Mouse (Mus musculus) testis, adult 2 months (tissue): ENCODE data around the gene Atp2c2. TPM values are rescaled to one million over a fixed set of nuclear protein-coding genes. Genes with fewer than 3 reads are reported as not detected.

ENCODE experiments used
- H3K27ac ChIP-seq: fragments of 200-500 bp; 2 replicates; pipeline ENCODE4 v1.5.1; 2012; ENCODE audit warnings: low read depth, low read length; ENCODE audit not compliant: control insufficient read depth, insufficient read depth
- H3K27me3 ChIP-seq: fragments of 200-500 bp; 2 replicates; pipeline ENCODE4 v1.6.1; 2012; ENCODE audit warnings: mild to moderate bottlenecking, low read length, moderate library complexity; ENCODE audit not compliant: control insufficient read depth, insufficient read depth
- H3K36me3 ChIP-seq: fragments of 200-500 bp; 2 replicates; pipeline ENCODE4 v1.6.1; 2012; ENCODE audit warnings: mild to moderate bottlenecking, low read length; ENCODE audit not compliant: control insufficient read depth, insufficient read depth
- H3K4me1 ChIP-seq: fragments of 200-500 bp; 2 replicates; pipeline ENCODE4 v1.6.1; 2012; ENCODE audit warnings: low read length; ENCODE audit not compliant: control insufficient read depth, insufficient read depth
- H3K4me3 ChIP-seq: fragments of 200-500 bp; 2 replicates; pipeline ENCODE4 v1.5.1; 2012; ENCODE audit warnings: low read depth, mild to moderate bottlenecking, low read length, moderate library complexity, mixed read lengths; ENCODE audit not compliant: control insufficient read depth
- CTCF ChIP-seq: fragments of 200-500 bp; IDR thresholded peaks from 2 replicates; pipeline ENCODE4 v1.5.1; 2012; ENCODE audit warnings: low read depth, mild to moderate bottlenecking, inconsistent platforms, low read length, moderate library complexity; ENCODE audit not compliant: control insufficient read depth, insufficient read depth, insufficient replicate concordance
- POLR2A ChIP-seq: fragments of 200-500 bp; IDR thresholded peaks from 2 replicates; pipeline ENCODE4 v1.6.1; 2012; ENCODE audit warnings: low read depth, mild to moderate bottlenecking, inconsistent platforms, low read length, moderate library complexity; ENCODE audit not compliant: control insufficient read depth
- polyA plus RNA-seq: library from polyadenylated mRNA; depleted of rRNA; stranded (reverse); fragments of >200 nt; gene quantifications from 2 replicates; pipeline ENCODE4 v1.2.3, GENCODE M21; 2012

The Atp2c2 gene
- polyA plus RNA-seq, 1 experiment: 1.2 TPM

DNA sequence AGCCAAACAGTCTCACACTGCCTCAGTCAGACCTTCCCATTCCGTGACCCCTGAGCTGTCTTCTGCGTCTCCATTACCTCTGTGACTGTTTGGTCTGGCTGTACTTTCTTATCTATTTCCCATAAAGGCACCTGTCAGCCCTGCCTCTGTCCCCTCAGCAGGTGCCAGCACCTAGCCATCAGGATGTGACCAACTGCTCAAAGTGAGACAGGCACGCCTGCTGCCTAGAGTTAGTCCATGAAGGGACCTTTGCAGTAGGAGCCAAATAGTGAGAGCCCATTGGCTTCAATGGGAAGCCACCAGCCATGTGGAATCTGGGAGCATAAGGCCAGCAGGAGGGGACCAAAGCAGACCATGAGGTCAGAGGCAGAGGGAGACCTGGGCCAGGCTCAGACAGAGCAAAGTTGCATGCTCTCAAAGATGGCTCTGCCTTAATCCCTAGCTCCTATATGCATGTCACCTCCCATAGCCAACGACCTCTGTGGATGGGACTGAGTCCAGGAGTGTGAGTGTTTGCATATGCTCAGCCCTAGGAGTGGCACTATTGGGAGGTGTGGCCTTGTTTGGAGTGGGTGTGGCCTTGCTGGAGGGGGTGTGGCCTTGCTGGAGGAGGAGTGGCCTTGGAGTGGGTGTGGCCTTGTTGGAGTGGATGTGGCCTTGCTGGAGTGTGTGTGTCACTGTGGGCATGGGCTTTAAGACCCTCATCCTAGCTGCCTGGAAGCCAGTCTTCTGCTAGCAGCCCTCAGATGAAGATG lies 81.5 kb downstream of the Atp2c2 start:
- Histone ChIP-seq H3K36me3 (no peaks in the 10 kb centered on the region), H3K4me3 (no peak overlapping the region), H3K27ac (no peak overlapping the region), H3K27me3 (no peaks in the 10 kb centered on the region), H3K4me1 (peaks cover 24% of the 10 kb centered on the region)
- TF ChIP-seq POLR2A (no peak), CTCF (no peak)

DNA sequence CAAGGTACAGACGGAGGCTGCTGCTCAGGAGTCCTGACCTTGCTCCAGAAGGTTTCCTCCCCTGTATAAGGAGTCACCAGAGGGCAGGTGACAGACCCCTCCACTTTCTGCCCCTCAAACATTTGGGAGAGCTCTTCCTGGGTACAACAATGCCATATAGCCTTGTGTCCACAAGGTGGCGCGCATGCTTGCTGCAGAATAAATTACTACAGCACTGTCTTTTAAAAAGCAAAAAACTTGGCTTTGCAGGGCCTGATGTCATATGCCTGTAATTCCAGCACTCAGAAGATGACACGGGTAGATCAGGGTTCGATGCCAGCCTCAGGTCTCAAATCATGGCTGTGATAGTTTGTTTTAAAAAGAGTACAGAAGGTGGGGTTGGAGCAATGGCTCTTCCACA lies 82.9 kb downstream of the Atp2c2 start:
- TF ChIP-seq POLR2A: no peak
- peak; percentile 57 for TF ChIP-seq CTCF
- no peaks in the 10 kb centered on the region for H3K36me3 ChIP-seq

DNA sequence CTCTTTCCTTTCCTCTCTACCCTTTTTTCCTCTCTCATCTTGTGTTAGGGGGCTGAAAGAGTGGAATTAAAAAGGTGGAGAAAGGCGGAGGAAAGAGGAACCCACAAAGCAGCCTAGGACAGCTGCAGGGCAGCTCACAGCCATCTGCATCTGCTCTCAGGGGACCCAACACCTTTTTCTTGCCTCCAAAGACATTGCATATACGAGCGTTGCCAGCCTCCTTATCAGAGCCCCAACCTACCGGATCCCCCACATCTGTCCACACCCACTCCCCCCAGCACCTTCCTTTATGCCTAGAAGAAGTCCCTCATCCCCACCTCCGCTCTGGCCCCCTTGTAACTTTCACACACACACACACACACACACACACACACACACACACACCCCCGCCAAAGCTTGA lies 83.8 kb downstream of the Atp2c2 start:
- no peak for TF ChIP-seq POLR2A
- no peak for TF ChIP-seq CTCF
- no peaks in the 10 kb centered on the region for H3K27me3 ChIP-seq
- H3K36me3 ChIP-seq: no peaks in the 10 kb centered on the region
- H3K4me1 ChIP-seq: peaks cover 11% of the 10 kb centered on the region
- no peak overlapping the region for H3K4me3 ChIP-seq
- no peak overlapping the region for H3K27ac ChIP-seq

More for the DNA sequence above, 82.9 kb downstream of the Atp2c2 start:
- Histone ChIP-seq H3K27me3 (no peaks in the 10 kb centered on the region), H3K4me3 (no peak overlapping the region), H3K4me1 (peaks cover 14% of the 10 kb centered on the region), H3K27ac (no peak overlapping the region)

DNA sequence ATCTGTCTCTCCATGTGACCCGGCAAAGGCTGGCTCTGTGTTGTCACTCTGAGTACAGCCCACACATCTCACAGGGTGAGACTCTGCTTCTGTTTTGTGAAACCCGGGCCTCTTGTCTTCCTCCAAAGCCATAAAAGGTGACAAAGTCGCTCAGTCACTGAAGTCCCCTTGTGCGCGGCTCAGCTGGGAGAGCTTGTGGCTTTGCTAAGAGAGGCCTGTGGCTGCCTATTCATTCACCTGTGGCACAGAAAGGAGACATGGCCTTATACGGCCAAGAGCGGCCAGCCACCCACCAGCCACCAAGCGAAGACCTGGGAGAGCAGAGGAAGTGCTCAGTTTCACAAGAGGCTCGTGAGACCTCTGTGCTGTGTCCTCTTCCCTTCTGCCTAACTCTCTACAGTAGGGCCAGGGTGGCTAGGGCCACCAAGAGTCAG lies 84.3 kb downstream of the Atp2c2 start:
- no peak overlapping the region for H3K27ac ChIP-seq
- H3K36me3 ChIP-seq: no peaks in the 10 kb centered on the region
- no peak overlapping the region for H3K4me3 ChIP-seq
- TF ChIP-seq CTCF (no peak), POLR2A (no peak)
- peaks cover 6% of the 10 kb centered on the region for H3K4me1 ChIP-seq
- no peaks in the 10 kb centered on the region for H3K27me3 ChIP-seq

DNA sequence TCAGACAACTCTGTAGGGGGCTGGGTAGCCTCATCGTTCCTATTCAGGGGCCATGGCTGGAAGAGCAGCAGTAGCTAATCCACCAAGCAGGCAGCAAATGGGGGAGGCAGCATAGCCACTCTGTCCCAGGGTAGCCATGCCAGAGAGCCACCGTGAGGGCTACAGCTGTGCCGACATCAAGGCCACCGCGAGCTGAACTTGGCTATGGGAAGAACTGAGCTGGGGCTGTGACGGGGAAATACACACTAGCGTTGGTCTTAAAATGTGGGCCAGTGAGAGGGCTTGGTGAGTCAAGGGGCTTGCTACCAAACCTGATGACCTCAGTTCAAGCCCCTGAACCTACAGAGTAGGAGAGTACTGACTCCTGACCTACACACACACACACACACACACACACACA lies 84.9 kb downstream of the Atp2c2 start:
- Histone ChIP-seq H3K36me3 (no peaks in the 10 kb centered on the region), H3K4me1 (peaks cover 2% of the 10 kb centered on the region), H3K27me3 (no peaks in the 10 kb centered on the region), H3K4me3 (no peak overlapping the region), H3K27ac (no peak overlapping the region)
- TF ChIP-seq CTCF (no peak), POLR2A (no peak)

DNA sequence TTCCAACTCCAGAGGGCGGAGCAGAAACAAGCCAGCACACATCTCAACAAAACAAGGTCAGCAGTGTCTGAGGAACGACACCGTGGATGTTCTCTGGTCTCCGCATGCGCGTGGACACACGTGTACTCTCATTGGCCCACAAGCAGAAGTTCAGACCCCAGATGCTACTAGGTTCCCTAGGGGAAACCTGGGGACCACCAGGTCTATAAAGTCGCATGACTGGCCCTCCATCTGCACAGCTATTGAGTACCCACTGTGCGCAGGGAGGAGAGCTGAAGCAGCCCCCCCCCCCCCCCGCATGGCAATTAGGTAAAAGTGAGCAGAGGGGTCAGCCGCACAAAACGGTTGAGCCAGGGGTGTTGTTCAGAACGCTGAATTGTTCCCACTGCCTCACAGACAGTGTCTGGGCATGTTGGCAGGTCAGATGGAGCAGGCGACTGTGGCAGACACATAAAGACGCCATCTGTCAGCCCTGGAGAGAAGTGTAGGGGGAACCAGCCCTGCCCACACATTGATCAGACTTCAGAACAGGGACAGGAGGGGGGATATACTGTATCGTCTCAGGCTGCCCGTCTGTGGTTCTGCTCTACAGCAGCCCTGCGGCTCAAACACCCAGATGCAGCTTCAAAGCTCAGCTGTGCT lies 86.1 kb downstream of the Atp2c2 start:
- H3K27ac ChIP-seq: no peak overlapping the region
- no peak overlapping the region for H3K4me3 ChIP-seq
- TF ChIP-seq CTCF: no peak
- no peak for TF ChIP-seq POLR2A
- peaks cover 4% of the 10 kb centered on the region for H3K4me1 ChIP-seq
- no peaks in the 10 kb centered on the region for H3K27me3 ChIP-seq
- H3K36me3 ChIP-seq: no peaks in the 10 kb centered on the region

DNA sequence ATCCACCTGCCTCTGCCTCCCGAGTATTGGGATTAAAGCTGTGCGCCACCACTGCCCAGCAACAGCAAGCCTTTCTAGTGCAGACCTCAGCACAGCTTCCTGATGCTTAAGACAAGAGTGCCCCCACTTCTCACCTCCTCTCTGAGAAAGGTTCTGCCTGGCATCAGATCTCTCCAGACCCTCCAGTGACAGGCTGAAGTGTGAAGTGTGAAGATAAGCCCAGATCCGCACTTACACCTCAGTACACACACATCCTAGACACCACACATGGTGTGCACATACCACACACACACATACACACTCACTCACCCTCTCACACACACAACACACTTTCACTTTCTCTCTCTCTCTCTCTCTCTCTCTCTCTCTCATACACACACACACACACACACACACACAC lies 87.1 kb downstream of the Atp2c2 start:
- Histone ChIP-seq H3K4me1 (peaks cover 14% of the 10 kb centered on the region), H3K36me3 (no peaks in the 10 kb centered on the region), H3K27ac (no peak overlapping the region), H3K4me3 (no peak overlapping the region), H3K27me3 (no peaks in the 10 kb centered on the region)
- TF ChIP-seq POLR2A: no peak
- TF ChIP-seq CTCF: no peak
